Mouse (Mus musculus): ENCODE data around the gene Prss54.

Prss54 gene

DNA sequence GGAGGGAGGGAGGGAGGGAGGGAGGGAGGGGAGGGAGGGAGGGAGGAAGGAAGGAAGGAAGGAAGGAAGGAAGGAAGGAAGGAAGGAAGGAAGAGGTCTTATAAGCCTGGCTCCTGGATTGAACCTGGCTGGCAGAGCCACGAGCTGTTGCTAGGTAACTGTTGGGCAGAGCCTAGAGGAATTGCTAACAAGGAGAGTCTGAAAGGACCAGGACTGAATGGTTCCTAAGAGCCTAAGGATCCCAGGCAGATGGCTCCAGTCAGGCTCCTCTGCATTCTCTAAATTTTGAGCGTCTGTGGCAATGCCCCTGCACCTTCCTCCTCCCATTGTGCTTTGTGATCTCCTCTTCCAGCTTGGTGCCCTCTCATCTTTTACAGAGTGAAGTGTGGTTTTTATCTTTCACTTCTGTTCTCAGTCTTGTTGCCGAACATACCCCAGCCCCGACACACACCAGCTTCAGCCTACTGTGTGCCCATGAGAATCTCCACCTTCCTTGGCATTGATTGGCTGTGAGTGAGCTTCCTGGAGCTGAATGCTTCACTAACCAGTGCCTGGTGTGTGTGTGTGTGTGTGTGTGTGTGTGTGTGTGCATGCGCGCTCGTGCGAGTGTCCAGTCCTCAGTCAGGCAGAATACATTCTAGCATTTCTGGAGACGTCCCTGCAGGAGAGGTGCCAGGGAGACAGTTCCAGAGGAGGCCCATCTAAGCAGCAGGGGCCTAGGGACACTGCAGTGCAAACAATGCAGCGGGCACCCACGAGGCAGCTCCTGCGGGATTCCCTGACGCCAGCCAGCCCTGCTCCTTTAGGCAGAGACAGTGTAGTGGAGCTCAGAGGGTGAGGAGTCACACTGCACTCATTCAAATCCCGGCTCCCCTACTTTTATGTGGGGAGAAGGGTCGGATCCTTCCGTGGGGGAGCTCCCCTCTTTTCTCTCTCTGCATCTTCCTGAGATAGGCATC is 26.0 kb downstream of the Prss54 start:
- in situ Hi-C loops (cut with MboI) = no loop called here

DNA sequence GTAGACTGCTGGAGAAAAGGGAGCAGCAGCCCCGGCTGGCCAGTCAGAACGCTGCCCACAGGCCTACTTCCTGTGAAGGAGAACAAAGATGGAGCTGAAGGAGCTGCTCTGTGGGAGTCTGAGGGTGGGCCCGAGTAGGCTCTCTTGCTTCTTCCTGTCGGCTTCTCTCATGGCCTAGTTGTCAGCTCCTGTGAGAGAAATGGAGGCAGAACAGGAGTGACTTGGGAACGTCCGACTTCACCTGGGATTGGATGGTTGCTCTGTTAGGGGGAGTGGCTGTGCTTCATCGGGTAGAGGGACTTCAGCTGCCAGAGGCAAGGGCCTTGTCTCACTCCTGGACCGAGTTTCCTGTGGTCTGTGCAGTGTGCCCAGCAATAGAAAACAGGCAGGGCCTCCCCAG is 28.2 kb downstream of the Prss54 start:
- in situ Hi-C loops (cut with MboI) = no loop called here

DNA sequence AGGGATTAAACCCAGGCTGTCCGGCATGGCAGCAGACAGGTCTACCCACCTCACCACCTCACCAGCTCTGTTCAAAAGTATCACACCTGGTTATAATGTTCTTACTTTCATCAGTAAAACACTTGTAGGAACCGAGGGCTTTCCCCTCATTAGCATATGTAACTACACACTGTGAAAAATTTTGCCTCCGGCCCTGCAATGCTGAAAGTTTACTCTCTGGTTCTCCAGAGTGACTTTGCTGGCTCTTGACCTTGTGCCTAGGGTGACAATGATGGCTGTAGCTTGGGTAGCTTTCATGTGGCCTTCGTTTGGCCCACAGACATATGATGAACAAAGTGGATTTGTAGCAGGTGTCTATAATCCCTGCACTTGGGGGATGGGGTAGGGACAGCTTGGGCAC is 29.2 kb downstream of the Prss54 start:
- in situ Hi-C loops (cut with MboI) = no loop called here

- in situ Hi-C loops (cut with MboI) = no loop called here
These were observed 30.3 kb downstream of the Prss54 start for GRCm38 (mm10) chr8:95545815-95546214.

DNA sequence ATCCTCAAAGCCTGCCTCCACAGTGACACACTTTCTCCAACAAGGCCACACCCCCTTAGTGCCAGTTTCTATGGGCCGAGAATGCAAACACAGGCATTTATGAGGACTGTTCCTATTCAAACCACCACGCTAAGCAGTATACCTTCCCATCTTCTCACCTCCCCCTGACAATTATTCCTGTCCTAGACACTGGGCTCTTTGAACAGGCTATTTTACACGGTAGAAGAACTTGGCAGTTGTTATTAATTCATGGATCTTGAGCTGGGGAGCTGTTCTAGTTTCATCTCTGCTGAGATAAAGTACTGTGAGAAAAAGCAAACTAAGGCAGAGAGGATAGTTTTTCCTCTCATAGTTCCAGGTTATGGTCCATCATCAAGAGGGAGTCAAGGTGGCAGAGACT is 33.1 kb downstream of the Prss54 start:
- in situ Hi-C loops (cut with MboI) = no loop called here

DNA sequence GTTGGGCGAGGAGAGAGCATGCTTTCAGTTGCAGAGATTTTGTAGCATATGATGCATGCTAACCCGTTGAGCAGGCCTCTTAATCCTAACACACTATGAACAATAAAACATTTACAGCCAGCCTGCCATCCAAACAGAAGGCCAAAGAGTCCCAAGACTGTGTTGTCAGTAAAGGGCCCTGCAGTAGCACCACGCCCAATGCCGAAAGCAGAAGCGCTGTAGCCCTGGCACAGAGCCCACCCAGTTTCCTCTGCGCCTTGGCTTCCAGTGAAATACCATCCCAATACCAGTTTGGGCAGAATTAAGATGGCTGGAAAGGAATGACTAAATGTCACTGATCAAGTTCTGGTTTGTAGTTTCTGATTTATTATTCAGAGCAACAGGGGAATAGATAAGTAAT is 33.9 kb downstream of the Prss54 start:
- in situ Hi-C loops (cut with MboI) = no loop called here

- in situ Hi-C loops (cut with MboI) = no loop called here
These were observed 36.7 kb downstream of the Prss54 start for GRCm38 (mm10) chr8:95539487-95539886.

DNA sequence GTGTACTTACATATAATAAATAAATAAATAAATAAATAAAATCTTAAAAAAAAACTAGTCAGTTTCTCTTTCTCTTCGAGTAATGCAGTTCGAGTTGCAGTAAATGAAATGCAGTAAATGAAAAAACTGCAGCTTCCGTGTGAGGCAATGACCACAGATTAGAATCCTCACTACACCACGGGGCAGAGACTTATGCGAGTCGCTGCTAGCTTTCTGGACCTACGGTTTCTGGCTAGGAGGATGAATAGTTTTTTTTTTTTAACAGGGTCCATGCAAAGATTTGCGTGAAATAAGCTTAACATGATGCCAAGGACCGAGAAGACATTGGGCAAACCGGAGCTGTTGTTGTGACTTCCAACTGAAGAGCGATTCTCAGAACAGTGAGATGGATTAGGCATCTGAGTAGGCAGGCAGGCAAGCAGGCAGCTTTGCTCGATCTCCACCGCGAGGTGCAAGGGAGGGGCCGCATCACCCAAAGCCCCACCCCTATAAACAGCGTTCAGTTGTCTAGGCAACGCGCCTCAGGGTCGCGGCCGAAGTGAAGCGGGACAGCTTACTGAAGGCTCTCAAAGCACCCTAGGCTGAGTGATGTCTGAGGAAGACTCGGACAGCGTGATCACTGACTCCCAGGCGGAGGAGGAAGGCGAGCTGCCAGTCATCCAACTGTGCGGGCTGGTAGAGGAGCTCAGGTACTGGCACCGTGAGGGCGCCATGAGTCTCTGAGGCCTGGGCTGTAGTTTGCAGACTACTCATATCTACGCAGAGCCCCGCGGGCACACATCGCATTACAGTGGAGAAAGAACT is 42.4 kb downstream of the Prss54 start, which contains the start of gene Ccdc113:
Ccdc113 (plus strand) TSS at position 502 of the 804 bp plus-strand sequence.
- in situ Hi-C loops (cut with MboI) = no loop called here

DNA sequence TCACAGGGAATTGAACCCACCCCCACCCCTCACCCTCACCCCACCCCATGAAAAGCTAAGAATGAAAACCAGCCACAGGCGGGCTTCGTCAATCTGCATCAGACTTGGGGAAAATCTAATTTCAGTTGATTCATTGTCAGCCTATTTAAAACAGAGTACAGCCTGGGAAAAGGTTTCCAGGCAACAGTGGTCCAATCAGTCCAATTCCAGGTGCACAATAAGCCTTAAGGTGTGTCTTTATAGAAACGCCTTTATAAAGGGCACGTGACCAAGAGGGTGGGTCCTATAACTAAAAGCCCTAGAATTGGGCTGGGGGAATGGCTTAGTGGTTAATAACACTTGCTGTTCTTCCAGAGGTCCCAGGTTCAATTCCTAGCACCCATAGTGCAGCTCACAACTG is 43.9 kb downstream of the Prss54 start:
- in situ Hi-C loops (cut with MboI) = no loop called here

GRCm38 (mm10) chr8:95528750-95529310 is 47.3 kb downstream of the Prss54 start:
- in situ Hi-C loops (cut with MboI) = no loop called here

DNA sequence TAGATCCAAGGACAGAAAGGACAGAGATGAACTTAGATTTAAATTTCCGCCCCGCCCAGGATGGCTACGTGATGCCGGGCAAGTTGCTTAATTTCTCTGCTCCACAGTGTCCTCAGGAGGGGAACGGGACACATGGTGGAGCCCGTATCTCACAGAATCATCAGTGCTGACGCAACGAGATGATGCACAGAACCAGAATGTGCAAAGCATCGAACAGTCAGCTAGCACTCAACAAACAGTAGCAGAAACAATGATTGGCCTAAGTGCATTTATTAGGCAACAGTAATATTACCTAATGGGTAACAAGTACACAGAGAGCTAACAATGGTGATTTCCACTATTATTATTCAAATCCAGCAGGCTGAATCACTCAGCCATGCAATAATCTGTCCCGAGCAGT is 47.9 kb downstream of the Prss54 start:
- in situ Hi-C loops (cut with MboI) = no loop called here

- in situ Hi-C loops (cut with MboI) = no loop called here
These were observed 52.1 kb downstream of the Prss54 start for GRCm38 (mm10) chr8:95523991-95524390.

DNA sequence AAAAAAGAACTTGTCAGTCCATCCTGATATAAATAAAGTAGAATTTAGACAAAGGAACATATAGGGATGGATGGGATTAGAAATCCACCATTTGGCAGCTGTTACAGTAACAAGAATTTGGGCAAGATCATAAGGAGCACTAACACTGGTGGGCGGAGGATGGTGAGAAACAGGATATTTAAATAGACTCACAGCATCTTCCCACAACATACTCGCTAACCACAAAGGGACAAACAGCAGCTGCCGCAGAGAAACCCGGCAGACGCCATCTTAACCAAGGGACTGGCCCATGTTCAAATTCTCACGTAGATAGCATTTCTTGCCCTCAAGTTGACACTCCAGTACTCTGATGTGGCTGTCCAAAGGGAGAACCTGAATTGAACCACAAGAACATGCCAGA is 59.2 kb downstream of the Prss54 start:
- in situ Hi-C loops (cut with MboI) = no loop called here

DNA sequence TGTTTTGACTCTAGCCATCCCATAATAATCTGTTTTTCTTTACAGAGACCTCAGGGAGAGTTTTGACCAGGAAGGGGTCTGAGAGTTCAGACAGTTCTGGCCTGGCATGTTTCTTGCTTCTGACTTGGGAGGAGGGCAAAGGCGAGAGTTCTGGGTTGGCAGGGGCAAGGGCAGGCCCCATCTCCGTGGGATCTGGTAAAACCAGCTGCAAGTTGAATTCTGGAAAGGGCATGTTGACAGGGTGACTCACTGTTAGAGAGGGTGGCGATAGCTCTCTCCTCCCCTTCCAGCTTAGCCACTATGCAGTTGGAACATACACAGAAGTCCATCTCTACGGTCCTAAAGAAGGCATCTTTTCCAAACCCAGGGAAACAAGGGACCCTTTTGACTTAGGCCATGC is 62.9 kb downstream of the Prss54 start:
- in situ Hi-C loops (cut with MboI) = no loop called here

DNA sequence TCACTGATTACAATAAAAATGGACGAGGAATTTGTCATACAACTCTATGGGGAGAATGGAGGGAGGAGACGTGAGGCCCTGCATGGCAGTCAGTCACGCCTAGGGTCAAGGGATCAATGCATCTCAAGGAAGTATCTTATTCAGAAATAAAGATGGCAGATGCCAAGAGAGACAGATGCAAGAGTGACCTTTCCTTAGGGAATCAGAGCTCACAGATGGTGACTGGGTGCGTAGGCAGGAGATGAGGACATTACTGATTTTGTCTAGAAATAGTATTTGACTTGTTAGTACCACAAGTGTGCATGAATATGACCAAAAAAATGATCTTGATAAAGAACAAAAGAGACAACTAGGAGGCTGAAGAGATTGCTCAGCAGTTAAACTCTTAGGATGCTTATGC is 63.9 kb downstream of the Prss54 start:
- in situ Hi-C loops (cut with MboI) = no loop called here
